Mouse (Mus musculus): Measurements from ENCODE around the gene Ptpn5.

The Ptpn5 gene

DNA sequence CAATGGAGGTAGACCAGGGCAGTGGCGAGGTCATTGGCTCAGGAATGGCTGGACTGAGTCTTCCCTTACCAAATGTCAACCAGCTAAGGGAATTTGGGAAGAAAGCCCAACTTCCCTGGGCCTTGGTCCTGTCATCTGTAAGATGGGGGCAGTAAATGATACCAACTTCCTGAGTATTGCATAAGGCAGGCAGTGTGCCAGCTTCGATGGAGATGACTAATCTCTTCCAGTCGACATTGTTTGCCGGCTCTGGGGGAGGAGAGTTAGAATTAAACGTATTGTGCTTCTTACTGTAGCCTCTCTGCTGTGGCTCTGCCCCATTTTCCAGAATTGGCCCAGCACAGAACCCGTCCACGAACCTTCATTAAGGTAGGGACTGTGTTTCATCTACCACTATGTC is 23.0 kb downstream of the Ptpn5 start:
- no peak for DNase-seq

DNA sequence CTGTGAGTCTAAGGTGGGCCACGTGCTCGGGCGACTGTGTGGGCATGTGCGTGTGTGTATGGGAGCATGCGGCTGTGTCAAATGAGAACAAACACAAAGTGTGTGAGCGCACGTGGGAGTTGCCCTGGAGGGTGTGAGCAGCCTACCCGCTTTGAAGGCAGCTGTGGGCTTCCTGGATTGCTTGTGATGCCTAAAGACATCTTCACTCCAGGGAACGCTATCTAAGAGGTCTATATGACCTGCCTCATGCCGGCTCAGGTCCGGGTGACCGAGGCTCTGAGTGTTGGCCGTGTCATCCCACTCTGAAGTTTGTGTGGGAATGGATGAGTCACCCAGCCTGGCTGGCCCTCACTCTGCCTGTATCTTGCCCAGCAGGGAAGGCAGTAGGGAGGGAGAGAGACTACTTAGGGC is 24.7 kb downstream of the Ptpn5 start:
- no peak for DNase-seq

DNA sequence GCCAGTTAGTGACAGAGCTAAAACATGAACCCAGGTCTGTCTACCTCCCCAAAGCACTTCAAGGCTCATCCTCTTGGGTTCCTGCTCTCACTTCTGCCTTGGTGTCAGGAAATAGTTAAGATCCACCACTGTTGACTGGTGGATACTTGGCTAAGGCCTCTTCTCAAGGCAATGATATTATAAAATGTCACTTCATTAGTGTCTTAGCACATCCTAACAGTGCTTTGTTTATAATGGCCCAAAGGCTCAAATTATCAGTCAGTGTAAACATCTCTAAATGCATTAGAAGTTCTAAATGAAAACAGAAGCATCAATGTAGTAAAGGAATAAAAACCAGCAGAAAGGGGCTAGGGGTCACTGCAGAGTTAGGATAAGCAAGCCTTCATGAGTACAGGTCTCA is 26.5 kb downstream of the Ptpn5 start:
- no peak for DNase-seq

DNA sequence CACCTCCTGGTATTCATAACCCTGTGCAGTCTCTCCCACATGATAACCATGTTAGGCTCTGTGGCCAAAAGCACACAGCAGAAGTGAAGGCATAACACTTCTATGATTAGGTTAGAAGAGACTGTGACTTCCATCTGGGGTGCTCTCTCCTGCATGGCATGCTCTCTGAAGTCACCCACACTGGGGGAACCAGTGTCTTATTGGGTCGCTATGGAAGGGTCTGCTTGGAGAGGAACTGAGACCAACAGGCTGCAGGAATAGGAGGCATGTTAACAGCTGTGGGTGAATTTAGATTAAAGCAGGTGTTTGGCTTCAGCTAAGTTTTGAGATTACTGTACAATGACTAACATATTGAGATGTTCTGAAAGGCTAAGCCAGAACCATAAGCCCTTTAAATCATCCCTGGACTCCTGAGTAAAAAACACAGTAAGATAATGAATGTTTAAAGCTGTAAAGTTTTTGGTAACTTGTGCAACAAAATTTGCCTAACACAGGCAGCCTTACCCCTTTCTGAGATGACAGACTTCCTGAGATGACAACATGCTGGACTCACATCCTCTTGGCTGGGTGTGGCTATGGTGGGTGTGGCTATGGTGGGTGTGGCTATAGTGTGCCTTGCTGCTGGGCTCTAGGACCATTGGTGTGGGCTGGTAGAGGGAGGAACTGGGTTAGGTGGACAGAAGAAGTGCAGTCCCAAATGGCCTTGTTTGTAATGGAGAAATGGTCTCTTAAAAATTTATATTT is 29.6 kb downstream of the Ptpn5 start:
- no peak for DNase-seq

DNA sequence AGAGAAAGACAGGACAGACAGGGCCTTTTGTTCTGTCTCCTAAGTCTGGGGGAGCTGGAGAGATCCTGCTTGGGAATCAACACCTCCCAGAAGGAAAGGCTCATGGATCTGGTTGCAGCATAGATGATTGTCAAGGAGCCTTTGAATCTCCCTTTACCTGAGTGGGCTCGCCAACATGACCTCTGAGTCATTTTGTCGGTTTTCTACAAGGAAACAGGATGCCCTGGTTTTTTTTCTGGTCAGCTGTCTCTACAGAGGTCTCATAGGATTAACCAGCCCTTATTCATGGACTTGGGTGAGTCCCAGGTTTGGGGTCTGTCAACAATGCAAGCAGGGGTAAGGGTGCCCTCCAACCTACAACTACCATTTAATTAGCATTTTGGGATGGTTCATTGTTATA is 30.5 kb downstream of the Ptpn5 start:
- DNase-seq = no peak

DNA sequence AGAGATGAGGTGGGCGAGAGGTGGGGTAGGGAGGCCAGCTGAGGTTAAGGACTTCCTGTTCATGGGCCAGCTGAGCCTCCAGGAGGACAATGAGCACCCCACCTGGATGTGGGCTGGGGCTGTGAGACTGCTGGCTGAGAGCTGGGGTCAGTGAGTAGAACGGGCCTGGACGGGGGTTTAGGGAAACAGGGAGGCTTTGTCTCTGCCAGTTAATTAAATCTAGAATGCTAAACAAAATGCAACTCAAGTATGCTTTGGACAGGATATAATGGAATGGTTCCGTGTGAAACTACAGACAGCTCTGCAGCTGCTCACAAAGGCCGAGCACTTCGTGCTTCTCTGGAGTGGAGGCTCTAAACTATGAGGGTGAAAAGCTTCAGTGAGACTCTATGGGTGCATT is 32.9 kb downstream of the Ptpn5 start:
- no peak for DNase-seq

DNA sequence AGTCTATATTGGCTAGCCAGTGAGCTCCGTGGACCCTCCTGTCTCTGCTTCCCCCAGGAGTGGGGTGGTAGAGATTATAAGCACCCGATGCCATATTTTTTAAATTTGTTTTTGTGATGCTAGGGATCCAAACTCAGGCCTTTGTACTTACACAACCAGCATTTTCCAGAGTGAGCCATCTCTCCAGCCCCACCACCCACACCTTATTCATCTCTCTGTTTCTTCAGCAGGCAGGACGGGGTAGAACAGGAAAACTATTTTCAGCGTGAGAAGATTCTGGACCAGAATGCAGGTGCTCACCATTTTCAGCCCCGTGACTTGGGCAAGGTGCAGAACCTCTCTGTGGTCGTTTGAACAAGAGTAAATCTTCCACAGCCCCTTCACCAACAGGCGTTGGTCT is 34.2 kb downstream of the Ptpn5 start:
- no peak for DNase-seq

DNA sequence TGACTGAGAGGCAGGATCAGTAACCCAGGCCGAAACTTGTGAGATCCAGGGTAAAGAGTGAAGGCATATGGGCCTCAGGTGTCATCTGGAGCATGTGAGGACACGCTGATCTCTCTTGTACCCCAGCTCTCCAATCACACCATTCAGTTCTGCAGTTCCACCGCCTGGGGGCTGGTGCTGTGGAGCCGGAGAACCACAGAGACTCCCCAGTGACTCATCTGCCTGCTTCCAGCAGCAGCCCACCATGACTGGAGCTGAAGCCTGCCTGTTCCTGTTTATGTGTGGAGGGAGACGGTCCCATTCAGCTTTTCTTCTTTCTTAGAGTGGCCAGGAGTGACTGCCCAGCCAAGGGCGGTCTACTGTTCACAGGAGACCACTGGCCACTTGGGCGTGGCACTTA is 35.4 kb downstream of the Ptpn5 start:
- no peak for DNase-seq

DNA sequence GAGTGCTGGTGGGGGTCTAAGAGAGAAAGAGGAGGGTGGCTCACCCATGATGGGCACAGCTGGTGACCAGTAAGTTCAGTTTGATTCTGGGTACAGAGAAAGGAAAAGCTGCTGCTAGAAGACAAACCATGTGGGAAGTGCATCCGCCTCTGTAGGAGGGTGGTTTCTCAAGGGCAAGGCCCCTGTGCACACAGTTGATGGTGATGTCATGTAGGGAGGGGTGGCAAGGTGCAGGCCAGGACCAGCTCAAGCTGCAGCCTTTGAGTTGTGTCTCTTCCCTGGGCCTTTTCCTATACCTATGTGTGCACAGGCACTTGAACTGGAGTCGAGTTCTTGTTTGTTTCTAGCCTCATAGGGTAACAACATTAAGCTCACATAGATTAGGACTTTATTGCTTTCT is 38.5 kb downstream of the Ptpn5 start:
- no peak for DNase-seq

DNA sequence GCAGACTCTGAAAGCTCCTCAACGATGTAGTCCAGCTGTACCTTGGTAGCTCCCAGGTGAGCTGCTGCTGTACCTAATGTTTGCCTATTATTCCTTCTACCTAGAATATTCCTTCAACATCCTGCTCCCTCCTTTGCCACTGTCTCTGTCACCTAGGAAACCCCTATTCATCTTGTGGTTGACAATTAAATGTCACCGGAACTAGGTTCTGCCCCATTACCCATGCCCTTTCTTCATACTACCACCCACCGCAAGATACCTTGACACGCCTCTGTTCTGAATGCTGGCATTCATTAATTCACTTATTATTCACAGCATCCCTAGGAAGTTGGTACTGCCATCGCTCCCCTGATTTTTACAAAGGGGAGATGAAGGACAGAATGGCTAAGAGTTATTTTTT is 39.5 kb downstream of the Ptpn5 start:
- no peak for DNase-seq

DNA sequence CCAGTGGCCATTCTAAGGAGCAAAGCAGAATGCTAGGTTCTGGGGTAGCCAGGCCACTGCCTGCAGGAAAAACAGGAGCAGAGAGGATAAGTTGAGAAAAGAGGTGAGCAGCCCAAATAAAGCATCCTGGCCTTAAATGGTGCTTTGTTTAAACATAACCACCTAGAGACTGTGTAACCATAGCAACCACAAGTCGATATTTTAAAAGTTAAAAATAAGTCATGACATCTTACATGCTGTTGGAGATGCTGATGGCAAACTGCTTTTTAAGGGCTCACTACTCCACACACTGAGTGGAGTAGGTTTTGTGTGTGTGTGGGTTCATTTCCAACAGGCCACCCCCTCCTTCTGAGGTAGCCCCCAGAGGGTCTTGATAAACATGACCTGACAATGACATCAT is 48.4 kb downstream of the Ptpn5 start:
- no peak for DNase-seq

DNA sequence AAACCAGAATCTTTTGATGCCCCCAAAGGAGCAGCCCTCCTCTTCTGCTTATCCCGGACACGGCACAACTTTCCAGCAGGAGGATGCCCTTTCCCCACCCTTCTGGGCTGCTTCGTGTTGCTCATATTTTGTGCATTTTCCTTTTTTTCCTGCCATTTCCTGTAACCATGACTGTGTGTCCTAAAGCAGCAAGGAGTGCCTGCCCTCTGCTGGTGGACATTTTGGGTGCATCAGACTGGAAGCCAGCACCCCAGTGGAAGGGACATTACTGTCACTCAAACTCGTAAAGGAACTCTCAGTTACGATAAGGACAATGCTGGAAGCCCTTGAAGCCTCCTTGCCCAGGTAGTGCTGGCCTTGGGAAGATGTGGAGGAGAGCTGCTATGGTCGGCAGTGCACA is 52.2 kb downstream of the Ptpn5 start:
- DNase-seq = peak; percentile 43

DNA sequence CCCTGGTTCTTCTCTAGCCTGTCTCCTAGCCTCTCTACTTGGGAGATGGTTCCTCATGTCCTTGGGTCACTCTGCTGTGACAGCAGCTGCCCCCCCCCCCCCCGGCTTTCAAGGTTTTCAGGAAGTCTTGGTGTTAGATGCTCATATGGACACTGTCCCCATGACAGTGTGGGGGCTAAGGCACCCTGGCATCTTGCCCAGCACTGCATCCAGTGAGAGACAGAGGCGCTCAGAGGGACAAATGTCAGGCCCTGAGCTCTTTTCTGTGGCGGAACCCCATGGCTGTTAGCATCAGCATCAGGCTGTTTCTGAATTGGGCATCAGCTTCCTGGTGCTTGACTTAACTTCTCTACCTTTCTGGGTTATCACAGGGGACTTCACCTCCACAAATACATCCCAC is 52.6 kb downstream of the Ptpn5 start:
- DNase-seq = no peak

DNA sequence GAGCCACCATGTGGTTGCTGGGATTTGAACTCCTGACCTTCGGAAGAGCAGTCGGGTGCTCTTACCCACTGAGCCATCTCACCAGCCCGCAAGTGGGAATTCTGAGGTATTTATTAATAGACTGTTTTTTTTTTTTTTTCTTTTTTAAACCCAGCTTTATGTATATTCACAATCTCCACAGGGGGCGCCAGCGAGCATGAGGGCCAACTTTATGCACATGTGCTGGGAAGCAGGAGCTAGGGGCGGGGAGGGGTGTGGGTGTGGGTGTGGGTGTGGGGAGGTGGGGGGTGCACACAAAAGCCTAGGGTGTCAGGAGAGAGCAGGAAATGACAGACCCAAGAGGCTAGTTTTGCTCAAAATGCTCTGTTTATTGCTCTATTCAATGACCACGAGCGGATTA is 56.0 kb downstream of the Ptpn5 start:
- no peak for DNase-seq

DNA sequence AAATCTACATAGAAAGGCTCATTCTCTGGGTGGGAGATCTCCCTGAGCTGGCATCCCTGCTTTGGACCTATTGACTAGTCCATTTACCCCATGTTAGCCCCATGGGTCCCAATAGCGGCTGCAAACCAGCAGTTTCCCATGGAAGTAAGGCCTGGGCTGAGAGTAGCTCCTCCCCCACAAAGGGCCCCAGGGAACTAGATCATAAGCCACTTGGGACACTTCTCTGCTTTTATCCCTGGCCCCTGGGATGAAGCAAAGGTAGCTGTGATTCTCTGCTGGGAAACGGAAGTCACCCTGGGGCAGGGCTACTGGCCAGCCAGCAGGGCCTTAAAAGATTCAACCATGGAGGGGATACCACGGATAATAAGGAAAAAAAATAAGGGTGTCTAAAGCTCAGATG is 56.8 kb downstream of the Ptpn5 start:
- no peak for DNase-seq

DNA sequence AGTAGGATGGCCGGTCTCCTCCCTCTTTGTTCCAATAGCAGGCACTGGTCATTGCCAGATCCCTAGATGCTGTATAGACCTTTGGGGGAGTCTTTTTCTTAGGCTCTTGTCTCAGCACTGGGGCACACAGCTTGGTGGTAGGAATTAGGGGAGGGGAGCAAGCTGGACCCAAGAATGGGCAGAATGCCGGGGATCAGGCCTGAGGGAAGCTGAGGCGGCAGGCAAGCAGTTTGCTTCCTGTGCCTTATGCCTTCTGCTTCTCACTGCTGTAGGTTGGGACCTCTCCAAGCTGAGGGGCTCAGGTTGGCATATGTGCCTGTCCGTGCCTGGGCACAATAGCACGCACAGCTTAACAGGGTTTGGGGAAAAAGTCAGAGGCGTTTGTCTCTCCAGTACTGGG is 57.3 kb downstream of the Ptpn5 start:
- no peak for DNase-seq

DNA sequence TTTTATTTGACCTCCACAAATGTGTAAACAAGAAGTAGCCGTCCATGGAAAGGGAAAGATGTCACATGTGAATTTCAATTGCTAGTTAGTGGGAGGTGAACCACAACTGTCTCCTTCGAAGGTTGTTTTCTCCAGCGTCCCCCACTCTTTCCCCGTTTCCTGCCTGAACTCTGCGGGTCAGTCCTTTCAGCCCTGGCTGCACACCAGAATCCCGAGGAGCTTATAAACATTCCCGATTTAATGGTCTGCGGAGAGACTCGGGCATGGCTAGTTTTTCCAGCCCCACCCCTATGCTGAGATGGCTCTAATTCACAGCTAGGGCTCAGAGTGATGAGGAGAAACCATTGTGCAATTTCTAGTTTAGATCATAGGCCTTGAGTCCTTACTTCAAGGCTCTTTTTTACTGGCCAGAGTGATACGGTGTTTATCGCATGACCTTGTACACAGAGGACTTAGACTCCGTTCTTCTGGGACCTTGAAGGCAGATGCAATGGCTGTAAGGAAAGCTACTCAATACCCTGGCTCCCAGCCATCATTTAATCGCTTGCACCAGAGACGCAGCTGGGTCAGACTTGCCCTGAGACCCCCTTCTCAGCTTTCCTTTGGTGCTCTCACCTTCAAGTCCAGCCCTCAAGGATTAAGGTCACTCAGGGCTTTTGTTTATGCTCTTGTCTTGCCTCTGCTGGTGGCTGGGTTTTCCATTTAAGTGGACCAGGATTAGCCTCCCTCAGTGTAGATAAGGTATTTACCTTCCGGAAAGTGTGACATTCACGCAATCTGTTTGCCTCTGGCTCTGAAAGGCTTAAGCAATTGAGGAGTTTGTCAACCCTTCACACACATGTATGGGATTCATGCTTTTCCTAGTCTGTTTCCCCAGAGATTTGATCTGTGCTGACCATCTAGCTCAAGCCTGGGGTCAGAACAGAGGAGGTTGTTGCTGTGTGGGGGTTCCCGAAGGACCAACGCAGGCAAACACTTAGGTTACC is 59.7 kb downstream of the Ptpn5 start:
- DNase-seq = no peak

DNA sequence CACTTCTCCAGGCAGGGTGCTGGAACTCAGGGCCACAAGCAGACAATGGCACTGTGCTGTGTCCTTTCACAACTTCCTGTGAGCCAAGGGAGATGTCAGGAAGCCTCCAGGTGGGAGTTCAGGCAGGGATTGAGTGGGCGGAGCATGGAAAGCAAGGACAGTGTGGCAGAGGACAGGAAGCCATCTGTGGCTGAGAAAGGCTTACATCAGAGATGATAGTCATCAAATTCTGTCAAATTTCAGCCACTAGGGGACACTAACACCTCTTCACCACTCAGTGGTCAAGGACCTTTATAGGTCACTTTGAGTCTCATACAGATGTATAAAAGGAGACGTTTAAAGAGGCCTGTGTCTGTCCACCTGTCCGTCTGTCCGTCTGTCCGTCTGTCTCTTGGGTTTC is 60.9 kb downstream of the Ptpn5 start:
- DNase-seq = no peak

DNA sequence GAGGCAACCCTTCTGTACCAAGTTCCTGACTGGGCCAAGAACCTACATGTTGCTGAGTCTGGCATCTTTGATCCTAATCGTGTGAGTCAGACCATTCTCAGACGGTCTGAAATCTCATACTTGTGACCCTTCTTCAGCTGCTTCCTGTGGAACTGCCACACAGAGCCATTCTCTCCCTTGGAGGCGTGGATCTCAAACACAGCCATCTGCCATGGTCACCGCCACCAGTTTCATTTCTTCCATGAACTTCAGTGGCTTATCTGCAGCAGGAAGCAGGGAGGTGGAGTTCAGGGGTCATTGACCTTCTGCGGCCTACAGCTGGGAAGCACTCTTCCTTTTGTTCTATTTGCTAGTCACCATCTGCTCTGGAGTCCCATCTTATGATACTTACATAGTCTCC is 65.6 kb downstream of the Ptpn5 start:
- DNase-seq = no peak

DNA sequence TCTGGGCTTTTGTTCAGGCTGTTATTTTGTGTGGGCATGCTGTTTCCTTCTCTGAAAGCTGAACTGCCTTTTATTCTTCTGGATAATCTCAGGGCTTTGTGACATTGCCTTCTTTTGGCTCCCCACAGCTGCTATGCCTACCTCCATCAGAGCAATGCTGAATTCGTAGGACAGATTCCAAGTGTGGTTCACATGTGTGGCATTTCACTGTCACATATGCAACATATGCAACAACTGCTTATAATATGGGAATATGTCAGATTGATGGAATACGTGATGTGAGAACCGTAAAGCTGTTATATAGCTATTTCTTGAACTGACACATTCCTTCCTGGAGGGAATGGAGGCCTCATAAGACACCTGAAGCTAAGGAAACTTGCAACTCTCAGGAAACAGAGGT is 66.5 kb downstream of the Ptpn5 start:
- DNase-seq = no peak

DNA sequence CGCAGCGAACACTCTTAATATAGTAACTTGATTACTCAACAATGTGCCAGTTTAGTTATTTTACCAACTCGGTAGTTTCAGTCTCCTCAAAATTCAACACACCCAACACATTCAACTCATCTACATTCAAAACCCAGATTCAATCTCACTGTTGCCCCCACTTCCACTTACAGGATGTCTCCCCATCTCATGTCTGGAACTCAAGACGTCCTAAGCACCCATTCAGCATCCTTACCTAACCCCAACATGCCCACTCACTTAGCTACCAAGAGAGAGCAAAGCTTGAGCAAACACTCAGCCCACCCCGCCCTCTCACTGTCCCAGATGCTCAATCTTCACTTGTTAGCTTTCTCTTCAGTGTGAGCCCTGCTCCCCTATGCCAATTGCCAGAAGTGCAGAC is 71.9 kb downstream of the Ptpn5 start:
- DNase-seq = no peak

DNA sequence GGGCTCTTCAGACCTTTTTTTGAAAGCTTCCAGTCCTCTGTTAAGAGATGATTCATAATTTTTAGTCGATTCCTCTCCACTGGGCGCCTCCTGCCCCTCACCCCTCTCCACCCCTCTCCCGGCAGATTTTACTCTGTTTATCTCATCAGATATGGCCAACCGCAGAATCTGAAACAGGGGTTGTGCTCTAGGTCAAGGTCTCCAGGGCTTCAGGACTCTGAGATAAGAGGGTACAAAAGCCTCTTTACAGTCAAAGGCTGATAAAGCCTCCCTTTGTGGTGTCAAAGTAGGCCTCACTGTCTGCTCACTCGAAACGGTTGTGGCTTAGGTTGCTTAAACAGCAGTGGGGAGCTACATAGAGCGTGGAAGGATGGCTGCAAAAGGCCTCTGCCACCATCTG is 74.1 kb downstream of the Ptpn5 start:
- DNase-seq = no peak

DNA sequence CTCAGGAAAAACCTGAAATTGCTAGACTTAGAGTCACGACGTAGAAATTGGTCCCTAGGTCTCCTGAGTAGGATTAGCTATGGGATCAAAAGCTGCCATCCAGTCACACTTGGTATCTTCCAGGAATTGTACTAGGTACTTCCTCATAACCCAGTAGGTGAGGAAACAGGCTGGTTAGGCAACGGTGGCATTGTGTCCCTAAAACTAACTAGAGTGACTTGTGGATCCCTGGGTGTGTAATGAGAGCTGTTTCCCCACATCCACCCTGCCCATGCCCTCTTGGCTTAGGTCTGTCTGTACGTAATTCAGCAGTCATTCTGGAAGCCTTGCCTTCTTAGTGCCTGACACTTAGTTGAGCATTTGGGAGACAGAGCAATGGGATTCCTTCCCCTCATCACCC is 77.2 kb downstream of the Ptpn5 start:
- no peak for DNase-seq

DNA sequence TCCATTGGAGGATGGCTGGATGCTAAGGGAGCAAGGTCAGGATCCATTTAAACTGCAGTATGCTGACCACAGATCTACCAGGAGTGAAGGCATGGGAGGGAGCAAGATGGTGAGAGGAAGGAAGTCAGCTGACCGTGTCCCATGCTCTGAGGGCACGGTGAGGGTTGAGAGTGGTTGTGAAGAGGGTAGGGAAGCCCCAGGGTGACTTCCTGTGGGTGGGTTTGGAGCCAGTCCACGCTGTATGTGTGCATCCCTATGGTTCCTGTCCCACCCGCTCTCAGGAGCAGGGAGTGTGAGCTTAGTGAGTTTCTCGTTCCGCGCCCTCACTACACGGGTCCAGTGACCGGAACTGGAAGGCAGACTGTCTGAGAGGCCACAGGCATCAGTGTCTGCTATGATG is 77.7 kb downstream of the Ptpn5 start:
- no peak for DNase-seq
